Mouse (Mus musculus) heart, adult 2 months (tissue): ENCODE results near the gene Nedd1. TPM values are rescaled to one million over a fixed set of nuclear protein-coding genes. Genes with fewer than 3 reads are reported as not detected.

Experiments used
- DNase-seq, 2 experiments: peaks; one replicate each; pipeline ENCODE4 v3.0.0; 2021
- H3K27ac ChIP-seq: fragments of 200-600 bp; 2 replicates; pipeline ENCODE4 v1.8.1; 2022
- H3K27me3 ChIP-seq: fragments of 200-500 bp; 2 replicates; pipeline ENCODE4 v1.6.1; 2012; ENCODE audit warnings: mild to moderate bottlenecking, low read length, inconsistent platforms, mixed read lengths; ENCODE audit not compliant: control insufficient read depth, insufficient read depth
- H3K36me3 ChIP-seq: fragments of 200-500 bp; 2 replicates; pipeline ENCODE4 v1.6.1; 2012; ENCODE audit warnings: low read length, inconsistent platforms; ENCODE audit not compliant: control insufficient read depth, insufficient read depth
- H3K4me1 ChIP-seq: fragments of 200-500 bp; 2 replicates; pipeline ENCODE4 v1.6.1; 2011; ENCODE audit warnings: low read length; ENCODE audit not compliant: control insufficient read depth, insufficient read depth
- H3K4me3 ChIP-seq: fragments of 200-600 bp; 2 replicates; pipeline ENCODE4 v1.8.1; 2022
- H3K79me2 ChIP-seq: fragments of 200-500 bp; replicated peaks from 2 replicates; pipeline ENCODE4 v1.6.1; 2012; ENCODE audit warnings: mild to moderate bottlenecking, inconsistent platforms, low read length, moderate library complexity, mixed read lengths; ENCODE audit not compliant: control insufficient read depth, insufficient read depth
- H3K9ac ChIP-seq: fragments of 200-500 bp; 2 replicates; pipeline ENCODE4 v1.6.1; 2012; ENCODE audit warnings: low read depth, mild to moderate bottlenecking, control low read depth, inconsistent platforms, low read length, mixed read lengths
- CTCF ChIP-seq: fragments of 200-600 bp; IDR thresholded peaks from 2 replicates; pipeline ENCODE4 v1.8.1; 2022; ENCODE audit warnings: antibody characterized with exemption, mild to moderate bottlenecking, moderate library complexity
- EP300 ChIP-seq: fragments of 200-500 bp; IDR thresholded peaks from 2 replicates; pipeline ENCODE4 v1.6.1; 2011; ENCODE audit warnings: low read depth, low read length, control low read depth; ENCODE audit not compliant: insufficient read depth
- POLR2A ChIP-seq: fragments of 200-500 bp; IDR thresholded peaks from 2 replicates; pipeline ENCODE4 v1.6.1; 2011; ENCODE audit warnings: mild to moderate bottlenecking, low read depth, low read length, control low read depth; ENCODE audit not compliant: insufficient read depth
- WGBS: fragments of 180-500 bp; shearing (Covaris S2); methylation state at CpG from one replicate; pipeline ENCODE4 v1.1.7; 2018; 5-methylcytosine and 5-hydroxymethylcytosine counted together
- intact Hi-C: fragments of 180-260 bp; cut with DNase I; formaldehyde crosslinking; loops from one replicate; pipeline ENCODE4 v1.15.1; 2025
- polyA plus RNA-seq: library from polyadenylated mRNA; depleted of rRNA; stranded (reverse); fragments of >200 nt; gene quantifications from 2 replicates; pipeline ENCODE4 v1.2.3, GENCODE M21; 2012
- total RNA-seq, 2 experiments: library from RNA; stranded (reverse); gene quantifications; 2 replicates each; pipeline ENCODE4 v1.2.3; 2021

Gene Nedd1
- total and polyA plus RNA-seq, 3 experiments: 8.6 to 28.4 (median 23.2) TPM

- Histone ChIP-seq H3K27me3 (no peaks in the 10 kb centered on the region), H3K9ac (no peak overlapping the region), H3K4me3 (no peak overlapping the region), H3K36me3 (no peaks in the 10 kb centered on the region), H3K4me1 (no peaks in the 10 kb centered on the region), H3K27ac (no peak overlapping the region), H3K79me2 (no peaks in the 10 kb centered on the region)
- WGBS: 76% methylated on average over 8 of the region's 8 CpGs
- intact Hi-C loops: no loop called here
- no peak for DNase-seq
- TF ChIP-seq CTCF (no peak), POLR2A (no peak), EP300 (no peak)
Observed at GRCm38 (mm10) chr10:92649096-92649495, 73.1 kb downstream of the Nedd1 start.

- H3K4me3 ChIP-seq: no peak overlapping the region
- 68% methylated on average over 2 of the region's 2 CpGs for WGBS
- H3K27me3 ChIP-seq: no peaks in the 10 kb centered on the region
Observed at GRCm38 (mm10) chr10:92647691-92648090, 74.5 kb downstream of the Nedd1 start.

GRCm38 (mm10) chr10:92643995-92644394 lies 78.2 kb downstream of the Nedd1 start:
- no peak overlapping the region for H3K27ac ChIP-seq
- DNase-seq: no peak
- WGBS: 85% methylated on average over 8 of the region's 8 CpGs
- no peak overlapping the region for H3K9ac ChIP-seq
- H3K4me3 ChIP-seq: no peak overlapping the region
- no peaks in the 10 kb centered on the region for H3K27me3 ChIP-seq
- intact Hi-C loops: loop anchor here (5.0 kb wide), 1 partner anchor 1352 kb away; no protein-coding TSS in a partner anchor
- no peaks in the 10 kb centered on the region for H3K4me1 ChIP-seq
- no peak for TF ChIP-seq EP300
- no peaks in the 10 kb centered on the region for H3K36me3 ChIP-seq
- H3K79me2 ChIP-seq: no peaks in the 10 kb centered on the region

More at GRCm38 (mm10) chr10:92647691-92648090, 74.5 kb downstream of the Nedd1 start:
- no peaks in the 10 kb centered on the region for H3K4me1 ChIP-seq
- no peak overlapping the region for H3K27ac ChIP-seq
- no peaks in the 10 kb centered on the region for H3K79me2 ChIP-seq
- intact Hi-C loops: no loop called here
- H3K9ac ChIP-seq: no peak overlapping the region
- H3K36me3 ChIP-seq: no peaks in the 10 kb centered on the region
- no peak for TF ChIP-seq POLR2A
- TF ChIP-seq CTCF: no peak
- no peak for TF ChIP-seq EP300
- DNase-seq: no peak

- Histone ChIP-seq H3K27me3 (no peaks in the 10 kb centered on the region), H3K4me3 (no peak overlapping the region), H3K79me2 (no peaks in the 10 kb centered on the region), H3K36me3 (no peaks in the 10 kb centered on the region), H3K4me1 (no peaks in the 10 kb centered on the region), H3K27ac (no peak overlapping the region), H3K9ac (no peak overlapping the region)
- peak; percentile 55 for TF ChIP-seq CTCF
- no peak for TF ChIP-seq EP300
- no peak for TF ChIP-seq POLR2A
- intact Hi-C loops: loop anchor here (5.0 kb wide), 1 partner anchor 1349 kb away; no protein-coding TSS in a partner anchor
- no peak for DNase-seq
Observed at GRCm38 (mm10) chr10:92641032-92641431, 81.2 kb downstream of the Nedd1 start.
